Mouse (Mus musculus) megakaryocyte, embryonic 14.5 days (primary cell): ENCODE data around the gene Polr2l.

ENCODE experiments used
- FLI1 ChIP-seq: IDR thresholded peaks from 2 replicates; pipeline ENCODE4 v1.6.1; 2012; ENCODE audit warnings: low read length, inconsistent platforms, mixed read lengths
- GATA1 ChIP-seq: IDR thresholded peaks from 3 replicates; pipeline ENCODE4 v1.6.1; 2012; ENCODE audit warnings: mixed read lengths, low read length, inconsistent platforms, borderline replicate concordance

DNA sequence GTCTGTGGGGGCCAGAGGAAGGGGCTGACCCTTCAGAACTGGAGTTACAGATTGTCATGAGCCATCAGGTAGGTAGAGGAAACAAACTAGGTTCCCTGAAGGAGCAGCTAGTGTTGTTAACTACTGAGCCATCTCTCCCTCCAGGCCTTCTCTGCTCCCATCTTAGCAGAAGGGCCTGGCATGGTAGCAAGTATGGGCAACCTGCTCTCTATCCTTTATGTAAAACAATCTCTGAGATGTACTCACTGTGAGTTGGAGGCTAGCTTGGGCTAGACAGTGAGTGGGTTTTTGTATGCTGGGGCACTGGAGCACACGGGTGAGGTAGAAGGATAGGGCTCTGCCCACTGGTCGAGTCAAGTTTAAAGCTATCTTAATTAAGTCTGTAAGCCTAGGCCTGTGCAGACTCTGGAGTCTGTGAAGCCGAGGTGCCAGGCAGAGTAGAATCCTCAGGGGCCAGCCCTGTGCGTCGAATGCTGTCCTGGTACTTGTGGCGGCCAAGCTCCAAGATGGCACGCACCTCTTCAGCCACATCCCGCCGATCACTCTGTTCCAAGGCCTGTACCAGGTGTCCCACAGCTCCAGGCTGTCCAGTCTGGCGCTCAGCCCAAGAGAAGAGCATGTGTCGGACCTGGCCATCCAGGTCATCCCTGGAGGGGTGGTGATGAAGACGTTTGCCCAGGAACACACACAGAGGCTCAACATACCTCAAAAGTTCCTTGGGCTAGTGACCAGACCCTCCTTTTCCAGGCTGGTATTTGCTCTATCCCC, 36.5 kb downstream of the Polr2l start:
- TF ChIP-seq GATA1 (no peak), FLI1 (no peak)
